Mouse (Mus musculus) forebrain, embryonic 15.5 days (tissue): Measurements from ENCODE around the gene Tdp2. TPM values are rescaled to one million over a fixed set of nuclear protein-coding genes. Genes with fewer than 3 reads are reported as not detected.
"Not testable (repeated sequence)": the region's sequence is repeated elsewhere in the genome, so short reads cannot be mapped to it uniquely, and the experiment has no call there.

Source experiments
- ATAC-seq: fragments of 200-750 bp; cut with Nextera tagmentation; replicated peaks from 2 replicates; pipeline ENCODE4 v1.8.0; 2017; ENCODE audit warnings: mild to moderate bottlenecking, moderate TSS enrichment, moderate library complexity
- H3K27ac ChIP-seq: fragments of 300-500 bp; sonication (generic); replicated peaks from 2 replicates; pipeline ENCODE4 v1.5.1; 2015; ENCODE audit warnings: mild to moderate bottlenecking, inconsistent platforms
- H3K27me3 ChIP-seq: fragments of 300-500 bp; sonication (generic); 2 replicates; pipeline ENCODE4 v1.6.1; 2015; ENCODE audit warnings: inconsistent platforms
- H3K36me3 ChIP-seq: fragments of 300-500 bp; sonication (generic); 2 replicates; pipeline ENCODE4 v1.6.1; 2015; ENCODE audit warnings: mild to moderate bottlenecking, inconsistent platforms
- H3K4me1 ChIP-seq: fragments of 300-500 bp; sonication (generic); 2 replicates; pipeline ENCODE4 v1.6.1; 2015; ENCODE audit warnings: inconsistent platforms
- H3K4me2 ChIP-seq: fragments of 300-500 bp; sonication (generic); replicated peaks from 2 replicates; pipeline ENCODE4 v1.6.1; 2015; ENCODE audit warnings: mild to moderate bottlenecking, inconsistent platforms
- H3K4me3 ChIP-seq: fragments of 300-500 bp; sonication (generic); 2 replicates; pipeline ENCODE4 v1.5.1; 2015; ENCODE audit warnings: mild to moderate bottlenecking, inconsistent platforms
- H3K9ac ChIP-seq: fragments of 300-500 bp; sonication (generic); replicated peaks from 2 replicates; pipeline ENCODE4 v1.6.1; 2015; ENCODE audit warnings: mild to moderate bottlenecking, inconsistent platforms
- H3K9me3 ChIP-seq: fragments of 300-500 bp; sonication (generic); 2 replicates; pipeline ENCODE4 v1.6.1; 2016; ENCODE audit warnings: inconsistent platforms
- WGBS: fragments of 180-500 bp; shearing (Covaris S2); methylation state at CpG from one replicate; pipeline ENCODE4 v1.1.7; 2015; ENCODE audit warnings: mixed read lengths; 5-methylcytosine and 5-hydroxymethylcytosine counted together
- polyA plus RNA-seq: library from polyadenylated mRNA; unstranded; fragments of >200 nt; fragmentation: Nextera tagmentation; extraction: Ambion mirVana; gene quantifications from 2 replicates; pipeline ENCODE4 v1.2.1, GENCODE M21; 2015

The Tdp2 gene
- polyA plus RNA-seq, 1 experiment from 2014 or later: 46.5 TPM

- H3K4me2 ChIP-seq: peak overlapping the region; percentile 62
- H3K9me3 ChIP-seq: no peaks in the 10 kb centered on the region
- peak overlapping the region; percentile 77 for H3K4me3 ChIP-seq
- no peaks in the 10 kb centered on the region for H3K36me3 ChIP-seq
- WGBS: 3% methylated on average over 20 of the region's 20 CpGs
- peak overlapping the region; percentile 92; the same call in 1 of the 2 replicates for H3K27ac ChIP-seq
- ATAC-seq: no peak
- peak overlapping the region; percentile 58 for H3K9ac ChIP-seq
- H3K27me3 ChIP-seq: no peaks in the 10 kb centered on the region
- peaks cover 32% of the 10 kb centered on the region for H3K4me1 ChIP-seq
Measured at GRCm38 (mm10) chr13:24830756-24831352, 625 bp upstream of the Tdp2 start.

GRCm38 (mm10) chr13:24832131-24832810 lies 792 bp downstream of the Tdp2 start:
- 4% methylated on average over 21 of the region's 21 CpGs for WGBS
- Histone ChIP-seq H3K4me2 (peak overlapping the region; percentile 62), H3K9me3 (no peaks in the 10 kb centered on the region), H3K4me3 (peak overlapping the region; percentile 77), H3K4me1 (peaks cover 32% of the 10 kb centered on the region), H3K27ac (peak overlapping the region; percentile 92), H3K36me3 (0 out of 2 replicates have a peak, but pooled peaks cover 2% of the 10 kb centered on the region), H3K9ac (peak overlapping the region; percentile 89), H3K27me3 (no peaks in the 10 kb centered on the region)
- peak; percentile 30 for ATAC-seq

GRCm38 (mm10) chr13:24832811-24833155 lies 1.3 kb downstream of the Tdp2 start:
- 58% methylated on average over 2 of the region's 2 CpGs for WGBS
- ATAC-seq: no peak
- H3K9me3 ChIP-seq: no peaks in the 10 kb centered on the region
- H3K36me3 ChIP-seq: 0 out of 2 replicates have a peak, but pooled peaks cover 2% of the 10 kb centered on the region
- no peak overlapping the region for H3K27ac ChIP-seq
- H3K27me3 ChIP-seq: no peaks in the 10 kb centered on the region
- peak overlapping the region; percentile 89 for H3K9ac ChIP-seq
- peak overlapping the region; percentile 62 for H3K4me2 ChIP-seq
- peaks cover 32% of the 10 kb centered on the region for H3K4me1 ChIP-seq
- peak overlapping the region; percentile 77 for H3K4me3 ChIP-seq

GRCm38 (mm10) chr13:24837765-24838164 lies 6.3 kb downstream of the Tdp2 start:
- not testable (repeated sequence) for H3K4me2 ChIP-seq, H3K27me3 ChIP-seq, H3K9me3 ChIP-seq, H3K9ac ChIP-seq, H3K27ac ChIP-seq, H3K4me3 ChIP-seq, ATAC-seq
- Histone ChIP-seq H3K36me3 (peaks cover 13% of the 10 kb centered on the region; the same call in 1 of the 2 replicates), H3K4me1 (peaks cover 20% of the 10 kb centered on the region)
- WGBS: 86% methylated on average over 8 of the region's 8 CpGs

- Histone ChIP-seq H3K27me3 (no peaks in the 10 kb centered on the region), H3K9ac (no peak overlapping the region), H3K4me1 (peaks cover 3% of the 10 kb centered on the region; the same call in 1 of the 2 replicates), H3K9me3 (no peaks in the 10 kb centered on the region), H3K4me2 (no peak overlapping the region), H3K27ac (no peak overlapping the region), H3K4me3 (no peak overlapping the region), H3K36me3 (peaks cover 13% of the 10 kb centered on the region; the same call in 1 of the 2 replicates)
- no peak for ATAC-seq
- 82% methylated on average over 3 of the region's 3 CpGs for WGBS
Measured at GRCm38 (mm10) chr13:24839831-24840230, 8.4 kb downstream of the Tdp2 start.

GRCm38 (mm10) chr13:24841702-24842101 lies 10.2 kb downstream of the Tdp2 start:
- 92% methylated on average over 3 of the region's 3 CpGs for WGBS
- Histone ChIP-seq H3K4me3 (no peak overlapping the region), H3K27me3 (no peaks in the 10 kb centered on the region), H3K4me1 (peaks cover 14% of the 10 kb centered on the region), H3K9ac (no peak overlapping the region), H3K9me3 (no peaks in the 10 kb centered on the region), H3K27ac (no peak overlapping the region), H3K4me2 (no peak overlapping the region), H3K36me3 (peaks cover 11% of the 10 kb centered on the region; the same call in 1 of the 2 replicates)
- ATAC-seq: no peak

GRCm38 (mm10) chr13:24844983-24845955 lies 13.8 kb downstream of the Tdp2 start, which contains the start of gene D130043K22Rik:
D130043K22Rik (plus strand) TSS chr13:24845135.
- peaks cover 11% of the 10 kb centered on the region; the same call in 1 of the 2 replicates for H3K36me3 ChIP-seq
- no peak within 1 kb of the TSS for H3K27ac ChIP-seq
- 8% methylated on average over 40 of the region's 40 CpGs for WGBS
- H3K27me3 ChIP-seq: no peaks in the 10 kb centered on the region
- peak; percentile 98 for ATAC-seq
- peak within 1 kb of the TSS; percentile 63 for H3K4me3 ChIP-seq
- peak within 1 kb of the TSS; percentile 93 for H3K4me2 ChIP-seq
- H3K4me1 ChIP-seq: peaks cover 14% of the 10 kb centered on the region
- no peaks in the 10 kb centered on the region for H3K9me3 ChIP-seq
- peak within 1 kb of the TSS; percentile 61 for H3K9ac ChIP-seq

- Histone ChIP-seq H3K4me3 (no peak overlapping the region), H3K27ac (no peak overlapping the region), H3K4me2 (no peak overlapping the region), H3K27me3 (no peaks in the 10 kb centered on the region), H3K36me3 (no peaks in the 10 kb centered on the region), H3K9ac (no peak overlapping the region), H3K4me1 (peaks cover 14% of the 10 kb centered on the region), H3K9me3 (no peaks in the 10 kb centered on the region)
- WGBS: 85% methylated on average over 4 of the region's 4 CpGs
- ATAC-seq: no peak
Measured at GRCm38 (mm10) chr13:24849318-24849717, 17.8 kb downstream of the Tdp2 start.

GRCm38 (mm10) chr13:24851989-24852388 lies 20.5 kb downstream of the Tdp2 start:
- Histone ChIP-seq H3K4me2 (no peak overlapping the region), H3K27me3 (no peaks in the 10 kb centered on the region), H3K9me3 (no peaks in the 10 kb centered on the region), H3K36me3 (no peaks in the 10 kb centered on the region), H3K27ac (no peak overlapping the region), H3K4me3 (no peak overlapping the region), H3K4me1 (no peaks in the 10 kb centered on the region), H3K9ac (no peak overlapping the region)
- 91% methylated on average over 2 of the region's 2 CpGs for WGBS
- ATAC-seq: no peak

- Histone ChIP-seq H3K27ac (no peak overlapping the region), H3K9ac (no peak overlapping the region), H3K9me3 (no peaks in the 10 kb centered on the region), H3K36me3 (no peaks in the 10 kb centered on the region), H3K4me2 (no peak overlapping the region), H3K4me1 (no peaks in the 10 kb centered on the region), H3K27me3 (no peaks in the 10 kb centered on the region), H3K4me3 (no peak overlapping the region)
- WGBS: 86% methylated on average over 3 of the region's 3 CpGs
- ATAC-seq: no peak
Measured at GRCm38 (mm10) chr13:24852570-24852969, 21.1 kb downstream of the Tdp2 start.

- H3K36me3 ChIP-seq: no peaks in the 10 kb centered on the region
- no peak for ATAC-seq
- H3K9ac ChIP-seq: no peak overlapping the region
- H3K9me3 ChIP-seq: no peaks in the 10 kb centered on the region
- H3K27me3 ChIP-seq: no peaks in the 10 kb centered on the region
- H3K4me1 ChIP-seq: no peaks in the 10 kb centered on the region
- H3K4me3 ChIP-seq: no peak overlapping the region
- no peak overlapping the region for H3K27ac ChIP-seq
- no peak overlapping the region for H3K4me2 ChIP-seq
Measured at GRCm38 (mm10) chr13:24859115-24859514, 27.6 kb downstream of the Tdp2 start.

GRCm38 (mm10) chr13:24861084-24861483 lies 29.6 kb downstream of the Tdp2 start:
- no peak overlapping the region for H3K4me2 ChIP-seq
- H3K27me3 ChIP-seq: no peaks in the 10 kb centered on the region
- H3K9me3 ChIP-seq: no peaks in the 10 kb centered on the region
- no peak for ATAC-seq
- no peaks in the 10 kb centered on the region for H3K4me1 ChIP-seq
- 80% methylated on average over 12 of the region's 12 CpGs for WGBS
- H3K4me3 ChIP-seq: no peak overlapping the region
- no peak overlapping the region for H3K9ac ChIP-seq
- no peak overlapping the region for H3K27ac ChIP-seq
- no peaks in the 10 kb centered on the region for H3K36me3 ChIP-seq
